Mouse (Mus musculus) forelimb bud, embryonic 11.5 days (tissue): ENCODE results near the gene Dhh.
A peak's percentile ranks its signal among the peaks of the same experiment; 100 is the strongest.

Experiments used
- DNase-seq: peaks from one replicate; pipeline ENCODE4 v3.0.0-alpha.2; 2012; ENCODE audit warnings: low read depth, low spot score

The Dhh gene

GRCm38 (mm10) chr15:98871916-98872888 lies 26.1 kb downstream of the Dhh start:
- peak; percentile 96 for DNase-seq

GRCm38 (mm10) chr15:98871070-98871915 lies 27.0 kb downstream of the Dhh start, which contains the start of gene Kmt2d:
Kmt2d (minus strand) TSS chr15:98871204.
- DNase-seq, result peak; percentile 40

- no peak for DNase-seq
Measured at GRCm38 (mm10) chr15:98870179-98871069, 27.9 kb downstream of the Dhh start.

GRCm38 (mm10) chr15:98869342-98870178 lies 28.8 kb downstream of the Dhh start:
- DNase-seq, result no peak

- DNase-seq, result no peak
Measured at GRCm38 (mm10) chr15:98868346-98869063, 29.8 kb downstream of the Dhh start.

GRCm38 (mm10) chr15:98867321-98867720 lies 31.0 kb downstream of the Dhh start:
- no peak for DNase-seq

- DNase-seq, result no peak
Measured at GRCm38 (mm10) chr15:98866501-98866900, 31.8 kb downstream of the Dhh start.

GRCm38 (mm10) chr15:98865771-98866170 lies 32.6 kb downstream of the Dhh start:
- DNase-seq, result no peak

GRCm38 (mm10) chr15:98864951-98865350 lies 33.4 kb downstream of the Dhh start:
- DNase-seq, result no peak

GRCm38 (mm10) chr15:98863451-98863958 lies 34.8 kb downstream of the Dhh start:
- DNase-seq, result no peak

- no peak for DNase-seq
Measured at GRCm38 (mm10) chr15:98861701-98862410, 36.5 kb downstream of the Dhh start.

- DNase-seq, result no peak
Measured at GRCm38 (mm10) chr15:98860921-98861320, 37.4 kb downstream of the Dhh start.

GRCm38 (mm10) chr15:98859319-98860043 lies 38.9 kb downstream of the Dhh start:
- no peak for DNase-seq

- no peak for DNase-seq
Measured at GRCm38 (mm10) chr15:98854214-98854613, 44.1 kb downstream of the Dhh start.

- no peak for DNase-seq
Measured at GRCm38 (mm10) chr15:98853161-98853937, 45.0 kb downstream of the Dhh start.

GRCm38 (mm10) chr15:98852733-98853132 lies 45.6 kb downstream of the Dhh start:
- no peak for DNase-seq

GRCm38 (mm10) chr15:98852071-98852470 lies 46.3 kb downstream of the Dhh start:
- DNase-seq, result no peak
